Mouse (Mus musculus) intestine, embryonic 14.5 days (tissue): Measurements from ENCODE around the gene Galns. TPM values are rescaled to one million over a fixed set of nuclear protein-coding genes. Genes with fewer than 3 reads are reported as not detected.
A peak's percentile ranks its signal among the peaks of the same experiment; 100 is the strongest.

Source experiments
- ATAC-seq: fragments of 200-750 bp; cut with Nextera tagmentation; replicated peaks from 2 replicates; pipeline ENCODE4 v1.8.0; 2017; ENCODE audit warnings: low read depth, moderate number of reproducible peaks, moderate TSS enrichment, moderate library complexity; ENCODE audit not compliant: low FRiP score, low TSS enrichment
- DNase-seq: peaks from one replicate; pipeline ENCODE4 v3.0.0-alpha.2; 2018; ENCODE audit warnings: low spot score
- H3K27ac ChIP-seq: fragments of 300-500 bp; sonication (generic); 2 replicates; pipeline ENCODE4 v1.5.1; 2014; ENCODE audit warnings: low read depth, mild to moderate bottlenecking, control low read depth
- H3K27me3 ChIP-seq: fragments of 300-500 bp; sonication (generic); replicated peaks from 2 replicates; pipeline ENCODE4 v1.6.1; 2014; ENCODE audit warnings: low read length, control low read depth; ENCODE audit not compliant: control insufficient read depth, insufficient read depth
- H3K36me3 ChIP-seq: fragments of 300-500 bp; sonication (generic); 2 replicates; pipeline ENCODE4 v1.6.1; 2014; ENCODE audit warnings: low read length, control low read depth; ENCODE audit not compliant: control insufficient read depth, insufficient read depth
- H3K4me1 ChIP-seq: fragments of 300-500 bp; sonication (generic); replicated peaks from 2 replicates; pipeline ENCODE4 v1.6.1; 2014; ENCODE audit warnings: low read length, control low read depth, mixed read lengths; ENCODE audit not compliant: control insufficient read depth, insufficient read depth
- H3K4me2 ChIP-seq: fragments of 300-500 bp; sonication (generic); 2 replicates; pipeline ENCODE4 v1.6.1; 2014; ENCODE audit warnings: low read length
- H3K4me3 ChIP-seq: fragments of 300-500 bp; sonication (generic); 2 replicates; pipeline ENCODE4 v1.5.1; 2014; ENCODE audit warnings: low read depth, low read length, control low read depth, mixed read lengths
- H3K9ac ChIP-seq: fragments of 300-500 bp; sonication (generic); 2 replicates; pipeline ENCODE4 v1.6.1; 2014; ENCODE audit warnings: mild to moderate bottlenecking, low read length
- H3K9me3 ChIP-seq: fragments of 300-500 bp; sonication (generic); 2 replicates; pipeline ENCODE4 v1.6.1; 2016; ENCODE audit warnings: low read length, control low read depth; ENCODE audit not compliant: control insufficient read depth
- WGBS: fragments of 180-500 bp; shearing (Covaris S2); extraction: QIAGEN DNeasy Blood & Tissue Kit; methylation state at CpG from one replicate; pipeline ENCODE4 v1.1.7; 2014; 5-methylcytosine and 5-hydroxymethylcytosine counted together
- polyA plus RNA-seq: library from polyadenylated mRNA; unstranded; fragments of >200 nt; fragmentation: Nextera tagmentation; extraction: Ambion mirVana; gene quantifications from 2 replicates; pipeline ENCODE4 v1.2.1, GENCODE M21; 2014

Gene Galns
- polyA plus RNA-seq, 1 experiment from 2014 or later, result 12.2 TPM

GRCm38 (mm10) chr8:122550234-122550994, 60.8 kb downstream of the Galns start:
- DNase-seq (peak; percentile 76), ATAC-seq (peak; percentile 71)
- H3K4me1 ChIP-seq, result peaks cover 33% of the 10 kb centered on the region
- no peaks in the 10 kb centered on the region for H3K9me3 ChIP-seq
- no peaks in the 10 kb centered on the region for H3K27me3 ChIP-seq
- peak overlapping the region; percentile 61 for H3K4me2 ChIP-seq
- H3K36me3 ChIP-seq, result no peaks in the 10 kb centered on the region
- WGBS, result 3% methylated on average over 50 of the region's 52 CpGs
- peak overlapping the region; percentile 90 for H3K9ac ChIP-seq
- peak overlapping the region; percentile 90 for H3K27ac ChIP-seq
- peak overlapping the region; percentile 67 for H3K4me3 ChIP-seq

DNA sequence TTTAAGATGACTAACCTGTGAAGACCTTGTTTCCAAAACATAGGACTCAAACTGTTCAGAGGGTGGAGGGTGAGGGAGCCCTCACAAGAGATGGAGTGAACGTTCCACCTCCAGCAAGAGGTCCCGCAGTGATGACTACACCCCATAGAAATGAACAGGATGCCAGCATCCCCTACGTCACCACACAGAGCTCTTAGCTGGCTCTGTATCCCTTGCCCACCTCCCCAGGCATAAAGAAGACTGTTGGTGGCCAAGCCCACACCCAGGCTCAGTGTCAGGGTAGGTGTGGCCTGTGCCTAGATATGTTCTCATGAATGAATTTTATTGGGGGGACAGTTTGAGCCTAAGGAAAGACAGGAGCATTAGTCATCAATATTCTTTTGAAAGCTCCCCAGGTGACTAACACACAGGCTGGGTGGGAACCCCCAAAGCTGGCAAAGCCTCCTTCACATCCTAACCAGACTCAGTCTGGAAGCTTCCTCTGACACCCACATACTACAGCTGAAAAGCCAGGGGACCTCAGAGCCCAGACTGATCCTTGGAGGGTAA, 62.3 kb downstream of the Galns start:
- ATAC-seq (no peak), DNase-seq (no peak)
- Histone ChIP-seq H3K4me1 (peaks cover 33% of the 10 kb centered on the region), H3K4me3 (no peak overlapping the region), H3K27ac (peak overlapping the region; percentile 22; the same call in 1 of the 2 replicates), H3K9ac (no peak overlapping the region), H3K9me3 (no peaks in the 10 kb centered on the region), H3K4me2 (peak overlapping the region; percentile 61), H3K27me3 (no peaks in the 10 kb centered on the region), H3K36me3 (no peaks in the 10 kb centered on the region)
- WGBS, result 80% methylated on average over 3 of the region's 3 CpGs

DNA sequence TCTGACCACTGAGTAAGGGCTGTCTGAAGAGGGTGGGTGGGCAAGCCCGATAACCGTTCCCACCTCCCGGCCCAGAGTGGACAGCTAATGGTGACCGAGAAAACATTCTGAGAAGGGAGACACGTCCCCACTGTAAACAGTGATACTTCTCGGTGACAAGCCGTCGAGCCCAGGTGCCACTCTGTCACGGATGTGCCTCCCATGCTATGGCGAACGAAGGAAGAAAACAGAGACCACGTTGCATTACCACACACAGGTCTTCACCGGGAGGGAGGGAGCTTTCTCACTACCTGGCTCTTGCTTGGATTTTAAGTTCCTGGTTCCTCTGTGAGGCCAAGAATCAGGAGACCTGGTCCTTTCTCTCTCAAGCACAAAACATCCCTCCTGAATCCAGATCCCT, 62.9 kb downstream of the Galns start:
- no peak for ATAC-seq
- no peak overlapping the region for H3K4me3 ChIP-seq
- H3K9ac ChIP-seq, result no peak overlapping the region
- H3K9me3 ChIP-seq, result no peaks in the 10 kb centered on the region
- peaks cover 33% of the 10 kb centered on the region for H3K4me1 ChIP-seq
- H3K27ac ChIP-seq, result 0 out of 2 replicates have a peak overlapping the region, but pooled peaks have one; percentile 64
- 0 out of 2 replicates have a peak overlapping the region, but pooled peaks have one; percentile 7 for H3K4me2 ChIP-seq
- 60% methylated on average over 13 of the region's 13 CpGs for WGBS
- no peaks in the 10 kb centered on the region for H3K36me3 ChIP-seq
- DNase-seq, result no peak
- no peaks in the 10 kb centered on the region for H3K27me3 ChIP-seq

GRCm38 (mm10) chr8:122547815-122548214, 63.4 kb downstream of the Galns start:
- 21% methylated on average over 5 of the region's 5 CpGs for WGBS
- Histone ChIP-seq H3K4me2 (peak overlapping the region; percentile 28), H3K27ac (peak overlapping the region; percentile 64), H3K4me1 (peaks cover 33% of the 10 kb centered on the region), H3K9me3 (no peaks in the 10 kb centered on the region), H3K4me3 (0 out of 2 replicates have a peak overlapping the region, but pooled peaks have one; percentile 0), H3K9ac (no peak overlapping the region), H3K36me3 (no peaks in the 10 kb centered on the region), H3K27me3 (no peaks in the 10 kb centered on the region)
- ATAC-seq (no peak), DNase-seq (no peak)

GRCm38 (mm10) chr8:122546811-122547453, 64.3 kb downstream of the Galns start:
- Histone ChIP-seq H3K27ac (peak overlapping the region; percentile 64; the same call in 1 of the 2 replicates), H3K4me2 (peak overlapping the region; percentile 28; the same call in 1 of the 2 replicates), H3K27me3 (no peaks in the 10 kb centered on the region), H3K9ac (no peak overlapping the region), H3K36me3 (no peaks in the 10 kb centered on the region), H3K9me3 (no peaks in the 10 kb centered on the region), H3K4me1 (peaks cover 33% of the 10 kb centered on the region), H3K4me3 (0 out of 2 replicates have a peak overlapping the region, but pooled peaks have one; percentile 0)
- DNase-seq (no peak), ATAC-seq (no peak)
- WGBS, result 50% methylated on average over 24 of the region's 24 CpGs

DNA sequence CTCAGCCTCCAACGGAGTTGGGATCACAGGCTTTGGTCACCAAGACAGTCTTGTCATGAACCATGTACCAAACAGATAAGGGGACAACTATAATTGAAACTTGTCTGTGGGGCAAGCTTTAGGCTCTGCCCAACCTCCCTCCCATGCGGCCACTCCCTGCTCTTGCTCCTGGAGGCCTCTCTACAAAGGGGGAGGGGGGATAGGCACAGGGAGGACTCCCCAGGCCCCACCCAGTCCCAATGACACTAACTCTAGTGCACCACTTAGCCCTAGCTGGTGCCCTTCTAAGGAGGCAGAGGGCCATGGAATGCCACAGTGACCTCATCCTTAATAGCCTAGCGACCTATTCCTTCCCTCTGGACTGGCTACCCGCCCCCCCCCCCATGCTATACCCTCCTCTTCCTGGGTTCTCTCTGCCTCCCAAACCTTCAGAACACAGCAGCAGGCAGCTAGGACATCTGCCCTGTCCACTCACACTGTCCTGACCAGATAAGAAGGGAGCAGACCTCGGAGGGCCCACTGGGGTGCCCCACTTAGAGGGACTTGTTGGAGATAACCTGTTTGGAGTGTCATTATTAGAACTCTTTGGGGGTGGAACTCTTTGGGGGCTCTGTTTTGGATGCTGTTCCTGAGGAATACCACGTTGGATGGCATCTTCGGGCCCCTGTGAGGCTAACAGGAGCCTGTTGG, 65.1 kb downstream of the Galns start:
- Histone ChIP-seq H3K27ac (no peak overlapping the region), H3K36me3 (no peaks in the 10 kb centered on the region), H3K4me2 (no peak overlapping the region), H3K27me3 (no peaks in the 10 kb centered on the region), H3K9ac (no peak overlapping the region), H3K4me3 (no peak overlapping the region), H3K9me3 (no peaks in the 10 kb centered on the region), H3K4me1 (peaks cover 33% of the 10 kb centered on the region)
- 73% methylated on average over 7 of the region's 7 CpGs for WGBS
- ATAC-seq (no peak), DNase-seq (no peak)

DNA sequence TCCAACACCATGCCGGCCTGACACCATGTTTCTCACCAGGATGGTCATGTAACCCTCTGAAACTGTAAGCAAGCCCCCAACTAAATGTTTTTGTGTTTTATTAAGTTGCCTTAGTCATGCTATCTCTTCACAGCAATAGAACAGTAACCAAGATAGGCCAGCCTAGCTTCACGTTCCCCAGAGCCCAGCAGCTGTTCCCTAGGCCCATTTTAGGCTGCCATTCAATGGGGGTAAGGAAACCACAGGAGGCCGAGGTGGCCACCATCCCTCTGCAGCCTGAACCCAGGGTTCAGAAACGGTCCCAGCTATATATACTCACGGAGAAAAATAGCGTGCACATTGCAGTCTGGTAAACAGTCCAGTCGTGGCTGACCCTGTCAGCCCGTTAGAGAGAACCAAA, 67.1 kb downstream of the Galns start:
- H3K4me2 ChIP-seq, result no peak overlapping the region
- H3K4me1 ChIP-seq, result peaks cover 24% of the 10 kb centered on the region
- 90% methylated on average over 8 of the region's 8 CpGs for WGBS
- no peaks in the 10 kb centered on the region for H3K36me3 ChIP-seq
- no peak for ATAC-seq
- no peaks in the 10 kb centered on the region for H3K27me3 ChIP-seq
- H3K27ac ChIP-seq, result no peak overlapping the region
- H3K9me3 ChIP-seq, result no peaks in the 10 kb centered on the region
- no peak overlapping the region for H3K4me3 ChIP-seq
- no peak overlapping the region for H3K9ac ChIP-seq
- no peak for DNase-seq

DNA sequence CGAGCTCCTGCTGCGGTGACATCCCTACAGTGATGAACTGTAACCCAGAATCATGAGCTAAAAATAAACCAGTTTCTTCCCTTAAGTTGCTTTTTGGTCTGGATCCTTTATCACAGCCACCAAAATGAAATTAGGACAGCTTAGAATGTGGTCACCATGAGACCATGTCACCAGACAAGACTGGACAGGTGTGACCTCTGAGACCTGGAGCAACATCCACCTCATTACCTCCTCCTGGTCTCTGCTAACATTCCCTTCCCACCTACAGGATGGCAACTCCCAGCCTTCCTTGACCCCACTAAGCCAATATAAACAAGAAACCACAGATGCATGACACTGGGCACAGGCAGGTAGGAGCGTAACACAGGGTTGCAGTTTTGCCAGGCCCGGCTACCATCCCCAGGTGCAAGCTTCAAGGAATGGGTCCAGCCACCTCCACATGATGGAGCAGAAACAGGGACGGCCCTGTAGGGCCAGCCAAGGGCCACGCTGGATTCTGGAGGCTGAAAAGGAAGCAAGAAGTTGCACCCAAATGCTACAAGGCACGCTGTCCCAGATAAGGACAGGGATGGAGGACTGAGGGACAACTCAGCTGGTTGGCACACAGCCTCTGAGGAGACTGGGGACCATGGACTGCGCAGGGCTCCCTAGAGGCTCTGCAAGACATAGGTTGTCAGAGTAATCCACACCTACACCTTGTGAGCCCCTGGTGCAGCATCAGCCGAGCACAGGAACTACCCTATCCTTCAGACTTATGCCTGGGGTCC, 72.8 kb downstream of the Galns start:
- DNase-seq (no peak), ATAC-seq (no peak)
- H3K4me3 ChIP-seq, result no peak overlapping the region
- H3K9ac ChIP-seq, result no peak overlapping the region
- 94% methylated on average over 9 of the region's 9 CpGs for WGBS
- no peaks in the 10 kb centered on the region for H3K27me3 ChIP-seq
- no peak overlapping the region for H3K27ac ChIP-seq
- H3K9me3 ChIP-seq, result no peaks in the 10 kb centered on the region
- H3K4me1 ChIP-seq, result peaks cover 16% of the 10 kb centered on the region
- no peak overlapping the region for H3K4me2 ChIP-seq
- H3K36me3 ChIP-seq, result no peaks in the 10 kb centered on the region
